Mouse (Mus musculus): ENCODE results near the gene Tedc1.

GRCm38 (mm10) chr12:113154747-113155075 is 1.5 kb upstream of the Tedc1 start:
- TF ChIP-seq CTCF (IDR thresholded peaks at IDR 0.05; ENCODE audit: low read depth, low read length) (no peak), POLR2A (IDR thresholded peaks at IDR 0.05; ENCODE audit: extremely low read depth, insufficient read depth, low read length) (no peak)

Data from liver, adult 2 months (tissue).